ENCODE assay signal across 33 mouse cellular contexts in genomic region chr9:26990181-26990580, GRCm38 (mm10).
"Had no signal": no experiment of that assay in that cellular context is flagged by ENCODE, and none has a peak within 500 bp of the region (broad histone marks: within the 10 kb centered on the region; RNA-seq: fewer than 3 reads in every experiment).

No protein-coding gene starts in this region.

- H3K27ac ChIP-seq: heart, embryonic 13.5 days; heart, embryonic 15.5 days; hindbrain, embryonic 10.5 days; hindbrain, embryonic 12.5 days; hindbrain, embryonic 13.5 days; hindbrain, embryonic 14.5 days; hindbrain, embryonic 15.5 days; hindbrain, postnatal 0 days; intestine, embryonic 15.5 days; kidney, embryonic 15.5 days; kidney, postnatal 0 days; layer of hippocampus, adult 2 months; left cerebral cortex, adult 2 months had no signal

- H3K4me1 ChIP-seq: heart, embryonic 13.5 days; heart, embryonic 15.5 days; hindbrain, embryonic 10.5 days; hindbrain, embryonic 12.5 days; hindbrain, embryonic 13.5 days; hindbrain, embryonic 15.5 days; intestine, embryonic 15.5 days; kidney, embryonic 15.5 days had no signal

- H3K9ac ChIP-seq: heart, embryonic 13.5 days; heart, embryonic 15.5 days; hindbrain, embryonic 12.5 days; hindbrain, embryonic 13.5 days; hindbrain, embryonic 14.5 days; hindbrain, embryonic 15.5 days; intestine, embryonic 15.5 days; kidney, embryonic 15.5 days had no signal

- H3K27me3 ChIP-seq: heart, embryonic 13.5 days; heart, embryonic 15.5 days; hindbrain, embryonic 12.5 days; hindbrain, embryonic 13.5 days; hindbrain, embryonic 15.5 days; intestine, embryonic 15.5 days; kidney, embryonic 15.5 days had no signal

- ATAC-seq: hindbrain, embryonic 16.5 days; hindbrain, postnatal 0 days; inflammation-experienced regulatory T-cells, adult 6 months; intestine, embryonic 15.5 days; intestine, embryonic 16.5 days; intestine, postnatal 0 days had no signal

- DNase-seq: heart, postnatal 14 days; heart, postnatal 36 days; heart, postnatal 4 days; kidney, adult 11 months; kidney, adult 18-20 months; kidney, adult 2 months; kidney, adult 8-10 months; kidney, adult 9 months; kidney, postnatal 10 days; kidney, postnatal 14 days; kidney, postnatal 25 days; kidney, postnatal 36 days; kidney, postnatal 4 days; layer of hippocampus, adult 9-11 months; layer of hippocampus, postnatal 36 days had no signal

- H3K9me3 ChIP-seq: heart, embryonic 13.5 days; heart, embryonic 15.5 days; hindbrain, embryonic 10.5 days; hindbrain, embryonic 12.5 days; hindbrain, embryonic 13.5 days; hindbrain, embryonic 15.5 days; intestine, embryonic 15.5 days; kidney, embryonic 15.5 days had no signal

- H3K4me2 ChIP-seq: heart, embryonic 11.5 days; heart, embryonic 13.5 days; heart, embryonic 15.5 days; hindbrain, embryonic 12.5 days; hindbrain, embryonic 13.5 days; hindbrain, embryonic 14.5 days; hindbrain, embryonic 15.5 days; intestine, embryonic 15.5 days; kidney, embryonic 15.5 days had no signal

- H3K4me3 ChIP-seq: heart, embryonic 13.5 days; heart, embryonic 15.5 days; hindbrain, embryonic 10.5 days; hindbrain, embryonic 12.5 days; hindbrain, embryonic 13.5 days; hindbrain, embryonic 15.5 days; intestine, embryonic 15.5 days; kidney, embryonic 15.5 days; layer of hippocampus, adult 2 months; left cerebral cortex, adult 2 months had no signal
